Mouse (Mus musculus): ENCODE results near the gene Hnrnpd.

The Hnrnpd gene

GRCm38 (mm10) chr5:99978699-99979442 is at the start of gene Hnrnpd, which contains the start of gene 4930524J08Rik:
Hnrnpd (minus strand) TSS chr5:99978938.
4930524J08Rik (plus strand) TSS chr5:99979061.
- peak; percentile 95 to 96 for DNase-seq

- DNase-seq, result no peak
These were observed 46.1 kb upstream of the Hnrnpd start for GRCm38 (mm10) chr5:100024868-100025267.

GRCm38 (mm10) chr5:100024403-100024802 is 45.7 kb upstream of the Hnrnpd start:
- peak; percentile 68 to 73 for DNase-seq

- DNase-seq, result no peak
These were observed 41.4 kb upstream of the Hnrnpd start for GRCm38 (mm10) chr5:100020089-100020488.

- no peak for DNase-seq
These were observed 33.9 kb upstream of the Hnrnpd start for GRCm38 (mm10) chr5:100012599-100012998.

- no peak for DNase-seq
These were observed 29.7 kb upstream of the Hnrnpd start for GRCm38 (mm10) chr5:100008485-100008884.

- peak in 1 of 2 experiments; percentile 19 for DNase-seq
These were observed 28.3 kb upstream of the Hnrnpd start for GRCm38 (mm10) chr5:100007040-100007375.

GRCm38 (mm10) chr5:100006324-100007039 is 27.7 kb upstream of the Hnrnpd start:
- DNase-seq, result no peak

GRCm38 (mm10) chr5:100005896-100006295 is 27.2 kb upstream of the Hnrnpd start:
- no peak for DNase-seq

GRCm38 (mm10) chr5:100005431-100005830 is 26.7 kb upstream of the Hnrnpd start:
- no peak for DNase-seq

- no peak for DNase-seq
These were observed 25.2 kb upstream of the Hnrnpd start for GRCm38 (mm10) chr5:100003895-100004294.

- no peak for DNase-seq
These were observed 21.8 kb upstream of the Hnrnpd start for GRCm38 (mm10) chr5:100000500-100000899.

GRCm38 (mm10) chr5:100000048-100000447 is 21.3 kb upstream of the Hnrnpd start:
- no peak for DNase-seq

- DNase-seq, result no peak
These were observed 15.9 kb upstream of the Hnrnpd start for GRCm38 (mm10) chr5:99994680-99995079.

GRCm38 (mm10) chr5:99994166-99994565 is 15.4 kb upstream of the Hnrnpd start:
- DNase-seq, result no peak

- no peak for DNase-seq
These were observed 4.8 kb upstream of the Hnrnpd start for GRCm38 (mm10) chr5:99983452-99984061.

- DNase-seq, result peak; percentile 81 to 87
These were observed 1.0 kb downstream of the Hnrnpd start for GRCm38 (mm10) chr5:99977516-99978301.

GRCm38 (mm10) chr5:99976334-99976955 is 2.3 kb downstream of the Hnrnpd start:
- DNase-seq, result no peak

GRCm38 (mm10) chr5:99975776-99976175 is 3.0 kb downstream of the Hnrnpd start:
- DNase-seq, result no peak

GRCm38 (mm10) chr5:99975061-99975460 is 3.7 kb downstream of the Hnrnpd start:
- no peak for DNase-seq

- DNase-seq, result no peak
These were observed 4.8 kb downstream of the Hnrnpd start for GRCm38 (mm10) chr5:99973941-99974340.

- no peak for DNase-seq
These were observed 18.8 kb downstream of the Hnrnpd start for GRCm38 (mm10) chr5:99959960-99960359.

Data from cerebellum, postnatal 14 days (tissue).